Mouse (Mus musculus) hindbrain, embryonic 13.5 days (tissue): ENCODE results near the gene Scn5a. TPM values are rescaled to one million over a fixed set of nuclear protein-coding genes. Genes with fewer than 3 reads are reported as not detected.

Experiments
- ATAC-seq: fragments of 200-750 bp; cut with Nextera tagmentation; 2 replicates; pipeline ENCODE4 v1.8.0; 2017; ENCODE audit warnings: moderate TSS enrichment; ENCODE audit not compliant: low FRiP score
- H3K27ac ChIP-seq: fragments of 300-500 bp; sonication (generic); 2 replicates; pipeline ENCODE4 v1.5.1; 2015; ENCODE audit warnings: inconsistent platforms, mild to moderate bottlenecking, moderate library complexity
- H3K27me3 ChIP-seq: fragments of 300-500 bp; sonication (generic); 2 replicates; pipeline ENCODE4 v1.6.1; 2015; ENCODE audit warnings: mild to moderate bottlenecking, inconsistent platforms
- H3K36me3 ChIP-seq: fragments of 300-500 bp; sonication (generic); 2 replicates; pipeline ENCODE4 v1.6.1; 2015; ENCODE audit warnings: mild to moderate bottlenecking, inconsistent platforms
- H3K4me1 ChIP-seq: fragments of 300-500 bp; sonication (generic); replicated peaks from 2 replicates; pipeline ENCODE4 v1.6.1; 2015; ENCODE audit warnings: inconsistent platforms
- H3K4me2 ChIP-seq: fragments of 300-500 bp; sonication (generic); 2 replicates; pipeline ENCODE4 v1.6.1; 2015; ENCODE audit warnings: inconsistent platforms, mild to moderate bottlenecking, moderate library complexity
- H3K4me3 ChIP-seq: fragments of 300-500 bp; sonication (generic); 2 replicates; pipeline ENCODE4 v1.5.1; 2015; ENCODE audit warnings: mild to moderate bottlenecking, inconsistent platforms
- H3K9ac ChIP-seq: fragments of 300-500 bp; sonication (generic); 2 replicates; pipeline ENCODE4 v1.6.1; 2015; ENCODE audit warnings: mild to moderate bottlenecking, inconsistent platforms
- H3K9me3 ChIP-seq: fragments of 300-500 bp; sonication (generic); 2 replicates; pipeline ENCODE4 v1.6.1; 2016; ENCODE audit warnings: inconsistent platforms
- WGBS: fragments of 180-500 bp; shearing (Covaris S2); methylation state at CpG from one replicate; pipeline ENCODE4 v1.1.7; 2015; 5-methylcytosine and 5-hydroxymethylcytosine counted together
- polyA plus RNA-seq: library from polyadenylated mRNA; unstranded; fragments of >200 nt; fragmentation: Nextera tagmentation; extraction: Ambion mirVana; gene quantifications from 2 replicates; pipeline ENCODE4 v1.2.1, GENCODE M21; 2015

Gene Scn5a
- polyA plus RNA-seq, 1 experiment from 2014 or later = 0.25 TPM

DNA sequence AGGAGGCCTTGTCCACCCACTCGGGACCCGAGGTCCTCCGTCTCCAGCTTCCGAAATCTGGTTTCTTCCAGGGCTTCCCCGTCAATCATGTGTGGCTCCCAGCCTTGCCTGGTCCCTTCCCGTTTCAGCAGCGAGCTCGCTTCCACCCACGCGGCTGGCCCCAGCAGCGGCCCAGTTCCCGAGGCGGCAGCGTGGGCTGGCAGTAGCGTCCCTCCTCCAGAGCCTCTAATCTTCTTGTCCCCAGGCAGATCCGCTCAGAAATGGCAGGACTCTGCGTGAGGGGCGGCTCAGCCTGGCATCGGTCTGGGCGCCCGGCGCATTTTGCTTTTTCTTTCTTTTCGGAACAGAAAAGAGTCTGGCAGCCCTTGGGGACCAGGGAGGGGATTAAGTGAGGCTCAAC, 59.7 kb downstream of the Scn5a start:
- no peaks in the 10 kb centered on the region for H3K9me3 ChIP-seq
- 62% methylated on average over 23 of the region's 23 CpGs for WGBS
- no peak overlapping the region for H3K27ac ChIP-seq
- ATAC-seq = no peak
- H3K4me1 ChIP-seq = peaks cover 19% of the 10 kb centered on the region
- H3K4me2 ChIP-seq = no peak overlapping the region
- H3K9ac ChIP-seq = no peak overlapping the region
- H3K4me3 ChIP-seq = no peak overlapping the region
- H3K36me3 ChIP-seq = no peaks in the 10 kb centered on the region
- peaks cover 31% of the 10 kb centered on the region for H3K27me3 ChIP-seq

DNA sequence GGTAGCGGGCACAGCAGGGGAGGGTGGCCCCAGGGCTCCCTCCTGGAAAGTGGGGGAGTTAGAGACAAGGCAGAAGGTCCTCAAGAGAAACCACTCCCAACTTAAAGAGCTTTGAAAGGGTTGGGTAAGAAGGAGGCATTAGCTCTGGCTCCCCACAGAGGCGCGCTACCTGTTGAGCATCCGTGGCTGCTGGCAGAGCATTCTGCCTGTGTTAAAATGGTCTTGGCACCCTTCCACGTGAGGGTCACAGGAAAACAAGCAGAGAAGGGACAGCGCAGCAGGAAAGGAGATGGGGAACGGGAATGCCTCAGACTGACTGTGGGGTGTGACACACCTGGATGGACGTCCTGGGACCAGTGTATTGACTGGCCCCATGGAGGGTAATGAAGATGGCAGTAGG, 60.6 kb downstream of the Scn5a start:
- H3K4me2 ChIP-seq = no peak overlapping the region

DNA sequence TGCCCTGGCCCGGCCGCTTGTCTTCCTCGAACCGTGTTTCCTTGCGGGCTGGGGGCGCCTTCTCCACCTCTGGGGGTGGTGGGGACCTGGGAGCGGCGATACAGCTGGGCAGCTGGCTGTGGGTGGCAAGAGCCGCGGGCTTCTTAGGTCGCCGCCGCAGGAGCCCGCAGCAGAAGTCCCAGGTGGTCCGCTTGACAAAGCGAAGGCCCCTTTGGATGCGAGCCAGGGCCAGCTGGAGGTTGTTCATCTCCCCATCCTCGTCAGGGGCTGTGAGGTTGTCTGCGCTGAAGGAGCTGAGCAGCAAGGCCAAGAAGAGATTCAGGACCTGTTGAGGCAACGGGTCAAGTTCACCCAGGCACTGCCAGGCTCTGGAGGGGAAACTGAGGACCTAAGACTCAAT, 61.3 kb downstream of the Scn5a start:
- no peak overlapping the region for H3K27ac ChIP-seq
- H3K36me3 ChIP-seq = no peaks in the 10 kb centered on the region
- H3K9me3 ChIP-seq = no peaks in the 10 kb centered on the region
- peaks cover 34% of the 10 kb centered on the region for H3K27me3 ChIP-seq
- WGBS = 33% methylated on average over 20 of the region's 20 CpGs
- H3K4me1 ChIP-seq = peaks cover 19% of the 10 kb centered on the region
- no peak overlapping the region for H3K4me3 ChIP-seq
- peak overlapping the region; percentile 35; the same call in 1 of the 2 replicates for H3K9ac ChIP-seq
- ATAC-seq = no peak
- H3K4me2 ChIP-seq = peak overlapping the region; percentile 39

More for the DNA sequence above, 60.6 kb downstream of the Scn5a start:
- no peak for ATAC-seq
- Histone ChIP-seq H3K9ac (no peak overlapping the region), H3K27me3 (peaks cover 34% of the 10 kb centered on the region), H3K4me1 (peaks cover 19% of the 10 kb centered on the region), H3K27ac (no peak overlapping the region), H3K4me3 (no peak overlapping the region), H3K36me3 (no peaks in the 10 kb centered on the region), H3K9me3 (no peaks in the 10 kb centered on the region)
- WGBS = 70% methylated on average over 8 of the region's 8 CpGs

DNA sequence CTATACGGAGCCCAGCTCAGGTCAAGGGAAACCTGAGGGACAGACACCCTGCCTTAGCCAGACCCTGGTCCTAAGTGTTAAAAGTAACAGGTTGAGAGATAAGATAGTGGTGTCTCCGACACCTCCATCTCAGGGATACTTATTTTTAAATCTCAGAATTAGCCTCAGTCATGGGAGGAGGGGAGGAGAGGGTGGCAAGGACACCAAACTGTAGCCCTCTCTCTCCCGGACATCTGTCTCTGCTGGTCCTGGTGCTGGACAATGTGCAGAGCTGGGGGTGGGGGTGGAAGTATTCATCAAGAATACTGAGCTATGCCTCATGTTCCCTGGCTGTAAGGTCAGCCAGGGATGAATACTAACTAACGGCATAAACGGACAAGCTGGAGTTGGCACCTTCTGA, 62.0 kb downstream of the Scn5a start:
- Histone ChIP-seq H3K9me3 (no peaks in the 10 kb centered on the region), H3K36me3 (no peaks in the 10 kb centered on the region), H3K9ac (no peak overlapping the region), H3K4me2 (no peak overlapping the region), H3K4me1 (peaks cover 19% of the 10 kb centered on the region), H3K27me3 (peaks cover 34% of the 10 kb centered on the region), H3K27ac (no peak overlapping the region), H3K4me3 (no peak overlapping the region)
- whole genome bisulfite sequencing = 70% methylated on average over 5 of the region's 5 CpGs
- ATAC-seq = no peak

DNA sequence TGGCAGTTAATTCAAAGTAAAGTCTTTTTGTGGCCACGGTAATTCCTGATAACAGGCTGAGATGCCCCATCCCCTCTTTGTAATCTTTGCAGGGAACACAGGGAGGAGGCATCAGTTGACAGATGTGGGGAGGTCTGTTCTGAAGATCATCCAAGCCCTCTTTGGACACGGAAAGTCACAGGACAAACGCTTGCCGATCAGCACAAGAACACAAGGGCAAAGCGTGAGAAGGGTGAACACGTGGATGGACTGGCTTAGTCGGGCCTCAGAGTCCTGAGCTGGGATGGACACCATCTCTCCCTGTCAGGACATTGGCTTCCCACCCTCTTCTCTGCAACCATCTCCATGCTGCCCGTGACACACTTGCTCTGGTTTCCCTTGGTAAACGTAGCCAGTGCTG, 63.4 kb downstream of the Scn5a start:
- no peak for ATAC-seq
- Histone ChIP-seq H3K27me3 (peaks cover 34% of the 10 kb centered on the region), H3K27ac (no peak overlapping the region), H3K9ac (no peak overlapping the region), H3K36me3 (no peaks in the 10 kb centered on the region), H3K4me2 (no peak overlapping the region), H3K4me3 (no peak overlapping the region), H3K4me1 (peaks cover 19% of the 10 kb centered on the region), H3K9me3 (no peaks in the 10 kb centered on the region)
- WGBS = 90% methylated on average over 9 of the region's 9 CpGs

DNA sequence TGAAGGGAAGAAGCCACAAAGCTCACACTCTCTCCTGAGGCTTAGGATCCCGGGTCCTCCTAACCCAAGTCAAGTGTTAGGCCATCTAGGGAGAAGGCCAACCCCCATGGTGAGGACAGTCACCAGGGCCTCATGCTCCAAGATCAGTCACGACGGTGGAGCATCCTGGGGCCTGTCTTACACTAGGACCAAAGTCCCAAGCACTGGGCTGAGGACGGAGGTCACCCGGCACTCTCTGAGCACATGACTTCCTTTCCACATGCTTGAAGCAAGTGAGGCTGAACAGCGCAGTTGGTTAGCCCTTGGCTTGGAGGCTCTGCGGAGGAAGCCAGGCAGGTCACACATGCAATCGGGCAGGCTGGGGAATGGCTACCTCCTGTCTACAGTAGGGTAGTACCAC, 63.8 kb downstream of the Scn5a start:
- H3K36me3 ChIP-seq = no peaks in the 10 kb centered on the region
- WGBS = 90% methylated on average over 8 of the region's 8 CpGs

DNA sequence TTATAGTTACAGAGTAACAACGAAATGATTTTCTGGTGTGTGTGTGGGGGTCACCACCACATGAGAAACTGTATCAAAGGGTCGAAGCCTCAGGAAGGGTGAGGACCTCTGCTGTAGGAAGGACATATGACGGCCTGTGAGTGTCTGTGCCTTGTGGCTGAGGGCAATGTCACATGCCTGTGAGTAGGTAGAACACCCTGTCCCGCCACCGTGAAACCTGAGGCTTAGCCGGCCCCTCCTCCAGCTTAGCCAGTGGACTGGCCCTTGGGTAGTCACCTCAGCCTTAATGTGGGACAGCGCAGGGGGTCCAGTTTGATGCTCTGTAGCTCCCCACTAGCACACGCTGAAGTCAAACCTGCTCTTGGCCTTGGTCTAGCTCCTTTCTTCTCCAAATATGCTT, 65.0 kb downstream of the Scn5a start:
- H3K4me3 ChIP-seq = no peak overlapping the region
- H3K4me2 ChIP-seq = no peak overlapping the region
- no peak for ATAC-seq
- peaks cover 15% of the 10 kb centered on the region for H3K4me1 ChIP-seq
- no peaks in the 10 kb centered on the region for H3K36me3 ChIP-seq
- H3K9me3 ChIP-seq = no peaks in the 10 kb centered on the region
- H3K27ac ChIP-seq = no peak overlapping the region
- peaks cover 32% of the 10 kb centered on the region for H3K27me3 ChIP-seq
- H3K9ac ChIP-seq = no peak overlapping the region
- WGBS = 92% methylated on average over 8 of the region's 8 CpGs

More for the DNA sequence above, 63.8 kb downstream of the Scn5a start:
- Histone ChIP-seq H3K4me2 (no peak overlapping the region), H3K4me1 (peaks cover 19% of the 10 kb centered on the region), H3K9me3 (no peaks in the 10 kb centered on the region), H3K4me3 (no peak overlapping the region), H3K9ac (no peak overlapping the region), H3K27ac (no peak overlapping the region), H3K27me3 (peaks cover 34% of the 10 kb centered on the region)
- no peak for ATAC-seq

DNA sequence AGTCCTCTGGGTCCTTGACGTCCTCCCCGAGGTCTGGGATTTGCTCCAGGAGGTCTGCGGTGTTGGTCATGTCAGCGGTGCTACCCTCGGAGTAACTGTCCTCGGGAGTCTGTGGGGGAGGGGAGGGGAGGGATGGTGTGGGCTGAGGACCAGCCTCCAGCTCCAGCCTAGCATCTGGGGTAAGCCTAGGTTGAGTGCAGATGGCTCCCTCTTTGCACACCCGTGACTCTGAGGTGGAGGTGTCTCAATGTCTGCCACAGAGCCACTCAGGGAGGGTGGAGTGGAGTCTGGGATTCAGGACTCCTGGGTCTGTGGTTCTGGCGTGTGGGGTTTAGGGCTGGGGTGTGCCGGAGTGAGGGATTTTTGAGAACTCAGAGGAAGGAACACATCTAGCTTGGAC, 65.8 kb downstream of the Scn5a start:
- 93% methylated on average over 9 of the region's 9 CpGs for WGBS

DNA sequence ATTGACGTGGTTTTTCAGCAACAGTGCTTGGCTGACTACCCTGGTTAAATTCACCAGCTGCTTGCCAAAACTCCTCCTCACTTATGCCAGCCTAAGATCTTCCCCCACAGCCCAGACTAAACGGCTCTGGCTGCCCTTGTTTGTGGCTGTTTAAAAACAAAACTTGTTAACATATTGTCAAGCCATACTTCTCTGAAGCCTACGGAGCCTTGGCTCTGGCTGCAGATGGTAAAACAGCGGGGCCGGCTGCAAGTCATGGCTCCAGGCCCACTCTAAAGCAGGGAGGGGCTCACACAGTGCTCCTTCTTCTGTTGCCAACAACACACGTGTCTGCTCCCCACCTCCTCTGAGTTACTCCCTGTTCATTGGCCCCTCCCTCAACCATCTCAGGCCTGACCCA, 67.9 kb downstream of the Scn5a start:
- peak; percentile 46; the same call in 1 of the 2 replicates for ATAC-seq
- H3K9ac ChIP-seq = no peak overlapping the region
- no peaks in the 10 kb centered on the region for H3K4me1 ChIP-seq
- 0 out of 2 replicates have a peak, but pooled peaks cover 6% of the 10 kb centered on the region for H3K27me3 ChIP-seq
- no peaks in the 10 kb centered on the region for H3K36me3 ChIP-seq
- no peak overlapping the region for H3K27ac ChIP-seq
- no peak overlapping the region for H3K4me3 ChIP-seq
- WGBS = 71% methylated on average over 6 of the region's 6 CpGs
- peaks cover 3% of the 10 kb centered on the region; the same call in 1 of the 2 replicates for H3K9me3 ChIP-seq
- H3K4me2 ChIP-seq = no peak overlapping the region

More for the DNA sequence above, 65.8 kb downstream of the Scn5a start:
- Histone ChIP-seq H3K4me3 (no peak overlapping the region), H3K36me3 (no peaks in the 10 kb centered on the region), H3K9ac (no peak overlapping the region), H3K4me1 (peaks cover 11% of the 10 kb centered on the region), H3K4me2 (no peak overlapping the region), H3K27me3 (peaks cover 24% of the 10 kb centered on the region), H3K9me3 (no peaks in the 10 kb centered on the region), H3K27ac (no peak overlapping the region)
- no peak for ATAC-seq

DNA sequence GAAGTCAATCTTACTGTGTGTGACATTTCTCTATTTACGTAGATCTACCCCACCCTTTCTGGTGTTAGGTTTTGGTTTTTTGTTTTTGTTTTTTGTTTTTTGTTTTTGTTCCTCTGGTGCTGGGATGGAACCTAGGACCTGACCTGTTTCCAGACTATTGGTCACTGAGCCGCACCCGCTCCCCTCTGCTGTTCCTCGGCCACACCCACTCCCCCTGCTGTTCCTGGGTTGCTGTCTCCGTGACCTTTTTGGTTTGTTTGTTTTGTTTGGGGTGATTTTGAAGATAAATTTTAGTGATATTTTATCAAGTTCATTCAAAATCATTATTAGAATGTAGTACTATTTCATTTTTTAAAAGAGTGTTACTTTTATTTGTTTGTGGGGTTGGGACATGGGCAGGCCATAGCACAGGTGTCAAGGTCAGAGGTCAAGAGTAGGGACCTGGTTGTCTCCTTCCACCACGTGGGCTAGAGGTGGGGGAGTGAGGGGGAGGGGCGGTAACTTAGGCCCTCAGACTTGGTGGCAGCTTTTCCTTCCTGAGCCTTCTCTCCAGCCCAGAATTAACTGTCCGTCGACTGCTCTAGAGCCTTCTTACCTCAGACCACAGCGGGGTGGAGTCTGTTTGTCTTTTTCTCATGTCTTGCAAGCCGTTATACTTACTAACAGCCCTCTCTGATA, 73.7 kb downstream of the Scn5a start:
- 71% methylated on average over 11 of the region's 11 CpGs for WGBS
- Histone ChIP-seq H3K4me3 (no peak overlapping the region), H3K9me3 (peaks cover 3% of the 10 kb centered on the region; the same call in 1 of the 2 replicates), H3K27me3 (no peaks in the 10 kb centered on the region), H3K4me2 (no peak overlapping the region), H3K36me3 (no peaks in the 10 kb centered on the region), H3K4me1 (no peaks in the 10 kb centered on the region), H3K9ac (no peak overlapping the region), H3K27ac (no peak overlapping the region)
- ATAC-seq = no peak

DNA sequence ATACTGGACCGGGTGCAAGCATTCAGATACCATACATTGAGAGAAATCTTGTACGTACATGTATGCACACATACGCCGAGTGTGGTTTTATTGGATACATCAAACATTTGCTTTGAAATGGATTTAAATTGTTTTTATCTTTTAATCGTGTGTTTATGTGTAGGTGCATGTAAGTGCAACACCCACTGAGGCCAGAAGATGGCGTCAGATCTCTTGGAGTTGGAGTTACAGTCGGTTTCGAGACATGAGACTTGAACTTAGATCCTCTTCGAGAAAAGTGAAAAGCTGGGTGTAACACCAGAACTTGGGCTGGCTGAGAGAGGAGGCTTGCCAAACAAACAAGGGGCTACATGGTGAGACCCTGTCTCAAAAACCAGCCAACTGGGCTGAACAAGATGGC, 75.2 kb downstream of the Scn5a start:
- Histone ChIP-seq H3K4me3 (no peak overlapping the region), H3K9ac (no peak overlapping the region), H3K4me2 (no peak overlapping the region), H3K9me3 (peaks cover 3% of the 10 kb centered on the region; the same call in 1 of the 2 replicates), H3K27me3 (no peaks in the 10 kb centered on the region), H3K27ac (no peak overlapping the region), H3K4me1 (no peaks in the 10 kb centered on the region), H3K36me3 (no peaks in the 10 kb centered on the region)
- no peak for ATAC-seq
- WGBS = 93% methylated on average over 9 of the region's 9 CpGs

DNA sequence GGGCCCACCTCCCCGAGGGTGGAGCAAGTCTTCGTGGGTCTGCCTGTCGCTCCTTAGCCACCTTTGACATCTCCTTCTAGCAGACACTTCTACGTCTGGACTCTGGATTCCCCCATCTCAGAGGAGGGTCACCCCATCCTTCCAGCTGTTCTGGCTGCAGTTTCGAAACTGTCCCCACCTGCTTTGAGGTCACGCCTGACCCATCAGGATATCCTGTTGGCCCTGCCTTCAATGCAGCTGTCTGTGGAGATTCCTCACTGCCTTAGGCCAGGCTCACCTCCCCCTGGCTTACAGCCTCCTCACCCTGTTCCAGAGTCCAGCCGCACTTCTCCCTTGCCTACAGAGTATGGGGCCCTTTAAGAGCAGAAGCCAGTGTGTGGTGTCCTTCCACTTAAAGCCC, 79.9 kb downstream of the Scn5a start:
- Histone ChIP-seq H3K4me3 (no peak overlapping the region), H3K4me2 (no peak overlapping the region), H3K9ac (no peak overlapping the region), H3K4me1 (no peaks in the 10 kb centered on the region), H3K27me3 (no peaks in the 10 kb centered on the region), H3K9me3 (no peaks in the 10 kb centered on the region), H3K36me3 (no peaks in the 10 kb centered on the region), H3K27ac (no peak overlapping the region)
- 81% methylated on average over 7 of the region's 7 CpGs for WGBS
- ATAC-seq = no peak

DNA sequence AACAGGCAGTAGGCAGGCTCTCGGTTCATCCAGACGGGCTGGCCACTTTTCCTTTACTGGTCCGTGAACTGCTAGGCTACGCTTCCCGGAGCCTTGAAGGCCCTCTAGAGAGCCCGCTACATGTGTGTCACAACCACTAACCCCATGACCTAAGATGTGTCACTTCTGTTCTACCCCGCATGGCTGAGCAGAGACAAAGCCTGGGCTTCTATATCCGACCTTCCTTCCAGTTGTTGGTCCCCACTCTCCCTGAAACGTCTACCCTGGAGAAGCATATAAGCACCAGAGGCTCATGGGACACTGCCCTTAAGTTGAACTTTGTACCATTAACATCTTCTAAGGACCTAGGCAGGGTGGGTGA, 80.6 kb downstream of the Scn5a start:
- no peaks in the 10 kb centered on the region for H3K9me3 ChIP-seq
- H3K27ac ChIP-seq = no peak overlapping the region
- 77% methylated on average over 9 of the region's 9 CpGs for WGBS
- ATAC-seq = no peak
- no peaks in the 10 kb centered on the region for H3K27me3 ChIP-seq
- H3K4me3 ChIP-seq = no peak overlapping the region
- H3K36me3 ChIP-seq = no peaks in the 10 kb centered on the region
- H3K9ac ChIP-seq = no peak overlapping the region
- no peak overlapping the region for H3K4me2 ChIP-seq
- H3K4me1 ChIP-seq = no peaks in the 10 kb centered on the region
